Mouse (Mus musculus) heart, embryonic 13.5 days (tissue): Measurements from ENCODE around the gene Dock3. TPM values are rescaled to one million over a fixed set of nuclear protein-coding genes. Genes with fewer than 3 reads are reported as not detected.
A peak's percentile ranks its signal among the peaks of the same experiment; 100 is the strongest.
"Not testable (repeated sequence)": the region's sequence is repeated elsewhere in the genome, so short reads cannot be mapped to it uniquely, and the experiment has no call there.

Source experiments
- ATAC-seq: fragments of 200-750 bp; cut with Nextera tagmentation; 2 replicates; pipeline ENCODE4 v1.8.0; 2017; ENCODE audit warnings: moderate TSS enrichment; ENCODE audit not compliant: insufficient number of reproducible peaks, low FRiP score, low TSS enrichment; ENCODE audit errors: extremely low read depth
- H3K27ac ChIP-seq: fragments of 300-500 bp; sonication (generic); replicated peaks from 2 replicates; pipeline ENCODE4 v1.5.1; 2015; ENCODE audit warnings: moderate library complexity, mild to moderate bottlenecking, inconsistent platforms
- H3K27me3 ChIP-seq: fragments of 300-500 bp; sonication (generic); replicated peaks from 2 replicates; pipeline ENCODE4 v1.6.1; 2015; ENCODE audit warnings: mild to moderate bottlenecking, inconsistent platforms
- H3K36me3 ChIP-seq: fragments of 300-500 bp; sonication (generic); 2 replicates; pipeline ENCODE4 v1.6.1; 2015; ENCODE audit warnings: mild to moderate bottlenecking, inconsistent platforms
- H3K4me1 ChIP-seq: fragments of 300-500 bp; sonication (generic); 2 replicates; pipeline ENCODE4 v1.6.1; 2015; ENCODE audit warnings: inconsistent platforms
- H3K4me2 ChIP-seq: fragments of 300-500 bp; sonication (generic); 2 replicates; pipeline ENCODE4 v1.6.1; 2015; ENCODE audit warnings: inconsistent platforms, mild to moderate bottlenecking, moderate library complexity
- H3K4me3 ChIP-seq: fragments of 300-500 bp; sonication (generic); 2 replicates; pipeline ENCODE4 v1.5.1; 2015; ENCODE audit warnings: moderate library complexity, mild to moderate bottlenecking, inconsistent platforms
- H3K9ac ChIP-seq: fragments of 300-500 bp; sonication (generic); 2 replicates; pipeline ENCODE4 v1.6.1; 2015; ENCODE audit warnings: inconsistent platforms, mild to moderate bottlenecking, moderate library complexity
- H3K9me3 ChIP-seq: fragments of 300-500 bp; sonication (generic); 2 replicates; pipeline ENCODE4 v1.6.1; 2016; ENCODE audit warnings: inconsistent platforms
- WGBS: fragments of 180-500 bp; shearing (Covaris S2); methylation state at CpG from one replicate; pipeline ENCODE4 v1.1.7; 2015; ENCODE audit warnings: mixed read lengths; 5-methylcytosine and 5-hydroxymethylcytosine counted together
- polyA plus RNA-seq: library from polyadenylated mRNA; unstranded; fragments of >200 nt; fragmentation: Nextera tagmentation; extraction: Ambion mirVana; gene quantifications from 2 replicates; pipeline ENCODE4 v1.2.1, GENCODE M21; 2015

Dock3 gene
- polyA plus RNA-seq, 1 experiment from 2014 or later, result 0.29 TPM

DNA sequence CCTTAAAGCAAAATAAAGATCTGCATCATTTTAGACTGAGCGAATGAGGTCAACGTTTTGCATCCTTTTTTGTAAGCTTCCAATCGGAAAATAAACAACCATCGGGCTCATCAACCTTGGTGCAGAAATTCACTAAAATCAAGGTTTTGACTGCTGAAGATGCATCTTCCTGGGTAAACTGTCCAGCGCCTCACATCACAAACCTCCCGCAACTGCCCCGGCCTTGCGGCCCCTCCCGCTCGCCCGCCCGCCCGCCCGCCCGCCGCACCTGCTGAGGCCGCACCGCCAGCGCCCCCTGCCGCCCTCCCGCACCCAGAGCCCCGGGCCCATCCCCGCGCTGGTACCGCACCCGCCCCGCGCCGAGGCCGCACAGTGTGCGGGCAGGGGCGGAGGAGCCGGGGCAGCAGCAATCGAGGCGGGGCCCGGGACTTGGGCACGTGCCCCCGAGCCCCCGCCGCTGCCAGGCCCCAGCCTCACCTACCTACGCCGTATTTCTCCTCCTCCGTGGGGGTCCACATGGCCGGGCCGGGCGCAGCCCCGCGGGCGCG lies 644 bp downstream of the Dock3 start:
- Histone ChIP-seq H3K4me2 (peak overlapping the region; percentile 97), H3K9me3 (no peaks in the 10 kb centered on the region), H3K36me3 (no peaks in the 10 kb centered on the region), H3K4me1 (peaks cover 9% of the 10 kb centered on the region), H3K9ac (peak overlapping the region; percentile 73), H3K27me3 (peaks cover 94% of the 10 kb centered on the region), H3K4me3 (peak overlapping the region; percentile 64), H3K27ac (no peak overlapping the region)
- ATAC-seq, result peak; percentile 19; the same call in 1 of the 2 replicates
- 2% methylated on average over 40 of the region's 50 CpGs for WGBS

DNA sequence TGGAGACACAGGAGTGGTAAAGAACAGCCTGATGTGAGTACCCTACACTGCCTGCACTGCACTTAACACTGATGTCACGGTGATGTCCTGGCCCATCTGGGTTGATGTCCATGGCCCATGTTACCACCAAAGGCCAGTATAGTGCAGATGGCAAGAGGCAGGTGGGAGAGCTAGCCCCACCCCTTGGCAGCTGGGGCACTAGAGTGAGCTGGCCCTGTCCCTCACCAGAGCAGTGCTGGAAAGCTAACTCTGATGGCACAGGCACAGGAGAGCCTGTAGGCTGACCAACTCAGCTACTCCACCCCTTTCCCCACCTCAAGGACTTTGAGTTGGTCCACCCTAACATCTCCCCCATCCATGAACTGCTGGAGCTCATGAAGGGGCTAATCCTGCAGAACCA lies 7.1 kb downstream of the Dock3 start:
- Histone ChIP-seq H3K4me1 (no peaks in the 10 kb centered on the region), H3K4me3 (no peak overlapping the region), H3K9me3 (no peaks in the 10 kb centered on the region), H3K27ac (no peak overlapping the region), H3K27me3 (peaks cover 56% of the 10 kb centered on the region), H3K4me2 (no peak overlapping the region), H3K9ac (no peak overlapping the region), H3K36me3 (no peaks in the 10 kb centered on the region)
- WGBS, result 65% methylated on average over 1 of the region's 1 CpGs
- ATAC-seq, result no peak

DNA sequence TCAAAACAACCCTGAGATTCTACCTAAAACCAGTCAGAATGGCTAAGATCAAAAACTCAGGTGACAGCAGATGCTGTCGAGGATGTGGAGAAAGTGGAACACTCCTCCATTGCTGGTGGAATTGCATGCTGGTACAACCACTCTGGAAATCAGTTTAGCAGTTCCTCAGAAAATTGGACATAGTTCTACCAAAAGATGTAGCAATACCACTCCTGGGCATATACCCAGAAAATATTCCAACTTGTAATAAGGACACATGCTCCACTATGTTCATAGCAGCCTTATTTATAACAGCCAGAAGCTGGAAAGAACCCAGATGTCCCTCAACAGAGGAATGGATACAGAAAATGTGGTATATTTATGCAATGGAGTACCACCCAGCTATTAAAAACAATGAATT lies 56.9 kb downstream of the Dock3 start:
- 76% methylated on average over 1 of the region's 1 CpGs for WGBS
- ATAC-seq, H3K27ac ChIP-seq, H3K4me2 ChIP-seq, H3K27me3 ChIP-seq, H3K9ac ChIP-seq, H3K4me3 ChIP-seq, H3K4me1 ChIP-seq, H3K9me3 ChIP-seq, H3K36me3 ChIP-seq: not testable (repeated sequence)

DNA sequence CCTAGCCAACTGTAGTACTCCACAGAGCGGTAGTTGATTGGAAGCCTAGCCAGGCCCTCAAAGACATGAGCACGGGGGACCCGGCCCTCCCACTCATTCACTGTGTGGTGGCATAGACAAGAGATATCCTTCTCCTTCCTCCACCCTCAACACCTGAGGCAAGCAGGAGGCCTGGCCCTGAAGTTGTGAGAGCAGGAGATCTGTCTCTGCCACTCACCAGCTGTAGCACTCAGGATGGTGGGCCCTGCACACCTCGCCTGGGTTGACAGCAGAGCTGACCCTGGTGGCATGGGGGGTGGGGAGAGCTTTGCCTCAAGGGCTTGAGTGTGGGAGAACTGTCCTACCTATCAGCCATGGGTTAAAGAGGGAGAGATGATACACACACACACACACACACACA lies 65.9 kb downstream of the Dock3 start:
- WGBS, result 70% methylated on average over 4 of the region's 4 CpGs
- no peaks in the 10 kb centered on the region for H3K36me3 ChIP-seq
- H3K9ac ChIP-seq, result no peak overlapping the region
- H3K4me2 ChIP-seq, result no peak overlapping the region
- H3K9me3 ChIP-seq, result no peaks in the 10 kb centered on the region
- no peak overlapping the region for H3K4me3 ChIP-seq
- no peaks in the 10 kb centered on the region for H3K4me1 ChIP-seq
- no peak for ATAC-seq
- no peaks in the 10 kb centered on the region for H3K27me3 ChIP-seq
- H3K27ac ChIP-seq, result no peak overlapping the region

DNA sequence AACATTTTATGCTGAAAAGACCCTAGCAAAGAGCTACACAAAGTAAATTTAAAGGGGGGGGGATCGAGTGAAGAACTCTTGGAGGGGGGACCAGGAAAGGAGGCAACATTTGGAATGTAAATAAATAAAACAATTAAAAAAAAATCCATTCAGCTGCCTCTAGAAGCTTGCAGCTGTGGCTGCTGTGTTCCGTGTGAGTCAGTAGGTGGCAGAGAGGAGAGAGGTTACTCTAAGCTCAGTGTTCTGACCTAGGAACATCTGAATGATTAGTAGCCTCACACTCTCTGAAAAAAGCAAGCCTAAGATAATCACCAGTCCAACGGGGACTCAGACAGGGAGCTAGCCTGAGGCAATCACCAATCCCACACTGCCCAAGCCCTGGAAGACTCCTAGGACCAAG lies 66.9 kb downstream of the Dock3 start:
- 5% methylated on average over 3 of the region's 3 CpGs for WGBS
- Histone ChIP-seq H3K4me1 (no peaks in the 10 kb centered on the region), H3K4me3 (no peak overlapping the region), H3K9ac (no peak overlapping the region), H3K27me3 (no peaks in the 10 kb centered on the region), H3K36me3 (no peaks in the 10 kb centered on the region), H3K27ac (no peak overlapping the region), H3K9me3 (no peaks in the 10 kb centered on the region), H3K4me2 (no peak overlapping the region)
- ATAC-seq, result no peak

DNA sequence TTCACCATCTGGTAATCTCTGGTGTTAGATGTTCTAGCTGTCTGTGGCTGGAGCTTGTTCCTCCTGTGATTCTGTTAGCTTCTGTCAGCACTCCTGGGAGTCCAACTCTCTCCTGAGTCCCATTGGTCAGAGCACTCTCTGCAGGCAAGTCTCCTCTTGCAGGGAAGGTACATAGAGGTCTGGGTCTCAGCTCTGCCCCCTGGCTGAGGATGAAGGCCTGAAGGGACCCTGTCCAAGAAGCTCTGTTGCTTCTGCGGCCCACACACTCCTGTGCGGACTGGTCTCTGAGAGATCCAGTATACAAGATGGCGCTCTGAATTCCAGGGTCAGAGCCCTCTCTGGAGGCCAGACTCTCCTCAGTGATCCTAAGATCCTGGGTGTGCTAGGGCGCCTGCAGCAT lies 75.3 kb downstream of the Dock3 start:
- H3K9ac ChIP-seq, H3K27ac ChIP-seq, H3K4me3 ChIP-seq, H3K27me3 ChIP-seq, H3K36me3 ChIP-seq, H3K4me1 ChIP-seq, ATAC-seq, H3K9me3 ChIP-seq, H3K4me2 ChIP-seq: not testable (repeated sequence)
- 67% methylated on average over 4 of the region's 4 CpGs for WGBS

DNA sequence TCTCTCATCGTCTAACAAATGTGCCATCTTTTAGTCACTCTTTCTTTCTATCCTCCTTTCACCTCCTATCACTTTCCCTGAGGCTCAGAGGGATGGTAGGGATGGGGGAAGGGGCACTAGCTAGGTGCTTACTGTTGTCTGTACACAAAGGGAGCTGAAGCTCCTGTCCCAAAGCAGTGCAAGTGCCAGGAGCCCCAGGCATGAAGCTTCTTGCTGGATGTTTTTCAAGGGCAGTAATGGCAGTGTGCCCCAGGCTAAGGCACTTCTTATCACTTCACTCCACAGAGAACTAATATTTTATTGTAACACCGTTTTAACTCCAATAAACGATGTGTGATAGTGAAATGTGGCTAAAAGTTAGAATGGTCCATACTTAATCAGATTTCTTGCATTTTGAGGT lies 118.9 kb downstream of the Dock3 start:
- 68% methylated on average over 3 of the region's 3 CpGs for WGBS

DNA sequence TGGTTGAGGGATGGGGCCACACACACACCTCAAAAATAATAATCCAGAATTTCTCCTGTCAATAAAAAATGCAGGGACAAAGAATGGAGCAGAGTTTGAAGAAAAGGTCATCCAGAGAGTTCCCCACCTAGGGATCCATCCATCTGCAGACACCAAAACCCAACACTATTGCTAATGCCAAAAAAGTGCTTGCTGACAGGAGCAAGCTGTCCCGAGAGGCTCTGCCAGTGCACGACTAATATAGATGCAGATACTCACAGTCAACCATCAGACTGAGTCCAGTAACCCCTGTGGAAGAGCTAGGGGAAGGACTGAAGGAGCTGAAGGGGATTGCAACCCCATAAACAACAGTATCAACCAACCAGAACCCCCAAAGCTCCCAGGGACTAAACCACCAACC lies 119.7 kb downstream of the Dock3 start:
- Histone ChIP-seq H3K27ac (no peak overlapping the region), H3K4me1 (no peaks in the 10 kb centered on the region), H3K9me3 (no peaks in the 10 kb centered on the region), H3K4me2 (no peak overlapping the region), H3K36me3 (no peaks in the 10 kb centered on the region), H3K9ac (no peak overlapping the region), H3K4me3 (no peak overlapping the region), H3K27me3 (no peaks in the 10 kb centered on the region)
- 50% methylated on average over 2 of the region's 2 CpGs for WGBS
- no peak for ATAC-seq

More for the DNA sequence above, 118.9 kb downstream of the Dock3 start:
- Histone ChIP-seq H3K9ac (no peak overlapping the region), H3K4me3 (no peak overlapping the region), H3K27me3 (no peaks in the 10 kb centered on the region), H3K4me2 (no peak overlapping the region), H3K9me3 (no peaks in the 10 kb centered on the region), H3K36me3 (no peaks in the 10 kb centered on the region), H3K4me1 (no peaks in the 10 kb centered on the region), H3K27ac (no peak overlapping the region)
- no peak for ATAC-seq

DNA sequence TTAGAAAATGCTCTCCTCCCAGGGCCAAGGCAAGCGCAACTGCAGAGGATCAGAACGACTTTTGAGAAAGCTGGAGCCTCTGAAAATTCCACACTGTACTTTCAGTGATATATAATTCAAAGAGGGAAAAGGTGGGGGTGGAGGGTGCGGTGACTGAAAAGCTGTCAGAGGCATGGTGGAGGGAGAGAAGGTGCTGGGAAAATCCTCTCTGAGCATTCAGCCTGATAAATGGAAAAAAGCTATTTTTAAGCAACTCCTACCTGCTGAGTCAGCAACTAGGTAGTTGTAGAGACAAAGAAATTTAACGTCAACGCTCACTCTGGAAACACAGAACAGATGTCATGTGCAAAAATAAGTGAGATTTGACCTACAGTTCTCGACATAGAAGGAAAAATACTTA lies 132.2 kb downstream of the Dock3 start:
- WGBS, result 56% methylated on average over 6 of the region's 6 CpGs
- Histone ChIP-seq H3K9me3 (no peaks in the 10 kb centered on the region), H3K27me3 (no peaks in the 10 kb centered on the region), H3K4me2 (no peak overlapping the region), H3K4me3 (no peak overlapping the region), H3K4me1 (no peaks in the 10 kb centered on the region), H3K9ac (no peak overlapping the region), H3K36me3 (no peaks in the 10 kb centered on the region), H3K27ac (no peak overlapping the region)
- ATAC-seq, result no peak

DNA sequence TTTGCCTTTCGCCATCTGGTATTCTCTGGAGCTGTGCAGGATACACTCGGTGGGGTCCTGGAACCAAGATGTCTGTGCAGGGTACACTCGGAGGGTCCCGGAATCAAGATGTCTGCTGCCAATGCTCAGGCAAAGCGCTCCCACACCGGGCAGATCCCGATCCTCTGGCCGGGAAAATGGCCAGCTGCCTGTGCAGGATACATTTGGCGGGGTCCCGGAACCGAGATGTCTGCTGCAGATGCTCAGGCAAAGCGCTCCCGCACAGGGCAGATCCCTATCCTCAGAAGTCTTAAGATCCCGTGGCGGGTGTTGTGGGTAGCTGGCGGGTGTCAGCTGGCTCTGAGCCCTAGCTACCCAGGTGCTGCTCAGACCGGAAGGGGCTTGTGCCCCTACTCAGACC lies 142.3 kb downstream of the Dock3 start:
- not testable (repeated sequence) for H3K36me3 ChIP-seq, H3K27ac ChIP-seq, H3K27me3 ChIP-seq, H3K9ac ChIP-seq, ATAC-seq, H3K4me3 ChIP-seq, H3K4me1 ChIP-seq, H3K9me3 ChIP-seq
- H3K4me2 ChIP-seq, result peak overlapping the region; percentile 38
- WGBS, result 43% methylated on average over 17 of the region's 17 CpGs

DNA sequence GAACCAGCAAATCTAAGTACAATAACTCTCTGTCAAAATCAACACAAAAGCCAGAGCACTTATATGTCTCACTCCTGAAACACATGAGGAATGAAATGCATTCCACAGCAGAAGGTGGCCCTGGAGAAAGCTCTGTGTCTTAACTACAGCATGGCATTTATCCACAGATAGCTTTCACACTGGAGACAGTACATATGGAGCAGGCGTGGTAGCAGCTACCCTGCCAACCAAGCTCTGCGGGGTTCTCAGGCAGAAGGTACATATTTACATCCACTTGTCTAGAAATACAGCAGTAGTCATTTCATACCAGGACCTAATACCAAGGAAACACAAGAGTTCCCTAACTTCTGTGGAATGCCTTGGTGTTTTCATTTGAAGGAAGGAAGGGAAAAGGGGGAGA lies 144.2 kb downstream of the Dock3 start:
- Histone ChIP-seq H3K27ac (no peak overlapping the region), H3K4me3 (no peak overlapping the region), H3K9me3 (no peaks in the 10 kb centered on the region), H3K9ac (no peak overlapping the region), H3K4me1 (no peaks in the 10 kb centered on the region), H3K27me3 (0 out of 2 replicates have a peak, but pooled peaks cover 9% of the 10 kb centered on the region), H3K4me2 (no peak overlapping the region), H3K36me3 (no peaks in the 10 kb centered on the region)
- 72% methylated on average over 2 of the region's 2 CpGs for WGBS
- ATAC-seq, result no peak

DNA sequence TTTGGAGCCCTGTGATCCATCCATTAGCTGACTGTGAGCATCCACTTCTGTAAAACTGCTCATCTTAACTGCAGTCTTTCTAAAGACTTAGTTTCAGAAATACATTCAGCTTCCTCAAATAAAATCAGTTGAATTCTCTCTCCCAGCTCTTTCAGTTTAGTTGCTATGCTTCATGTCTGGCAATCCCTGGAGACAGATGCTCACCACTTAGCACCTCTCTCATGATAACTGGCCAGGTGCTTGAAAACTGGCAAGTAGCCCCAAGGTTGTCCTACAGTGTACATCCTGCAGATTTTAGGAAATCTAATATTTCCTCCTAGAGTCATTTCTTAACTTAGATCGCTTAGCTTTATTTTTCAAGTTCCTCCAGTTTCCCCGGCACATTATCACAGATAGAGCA lies 193.8 kb downstream of the Dock3 start:
- ATAC-seq, result no peak
- Histone ChIP-seq H3K27ac (no peak overlapping the region), H3K36me3 (no peaks in the 10 kb centered on the region), H3K4me3 (no peak overlapping the region), H3K27me3 (no peaks in the 10 kb centered on the region), H3K9ac (no peak overlapping the region), H3K9me3 (no peaks in the 10 kb centered on the region), H3K4me1 (no peaks in the 10 kb centered on the region), H3K4me2 (no peak overlapping the region)
- 80% methylated on average over 2 of the region's 2 CpGs for WGBS
